In the genomic region with DNA sequence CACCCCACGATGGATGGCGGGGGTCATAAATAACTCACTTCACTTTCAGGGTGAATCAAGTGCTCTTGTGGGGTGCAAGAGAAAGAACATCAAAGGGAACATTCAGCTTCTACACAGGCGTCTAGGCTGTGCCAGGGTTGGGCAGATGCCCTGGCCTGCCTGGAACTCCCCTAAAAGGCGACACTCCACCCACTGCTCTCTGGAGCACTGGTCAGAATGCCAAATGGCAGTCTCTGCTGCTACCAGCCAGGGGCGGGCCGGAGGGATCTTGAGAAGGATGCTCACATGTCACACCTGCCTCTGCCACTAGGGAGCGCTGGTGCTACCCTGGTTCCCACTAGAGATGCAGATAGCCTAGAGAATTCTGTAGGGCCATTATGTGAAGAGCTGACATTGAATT, we compare ENCODE assay signal across 9 mouse cellular contexts.
A peak's percentile ranks its signal among the peaks of the same experiment; 100 is the strongest.
DNase-seq lines count a peak whose midpoint lies in the region; ATAC-seq and TF ChIP-seq lines count a peak whose summit lies in the region.
"Had no signal": no experiment of that assay in that cellular context is flagged by ENCODE, and none has a peak within 500 bp of the region (broad histone marks: within the 10 kb centered on the region; RNA-seq: fewer than 3 reads in every experiment).

No protein-coding gene starts in this region.

- no peak overlapping the region for H3K27ac ChIP-seq in midbrain, embryonic 10.5 days (replicated peaks)
- no peak overlapping the region for H3K27ac ChIP-seq in midbrain, embryonic 13.5 days
- no peak overlapping the region for H3K27ac ChIP-seq in forebrain, embryonic 14.5 days (ENCODE audit: low read depth, low read length)
- H3K27ac ChIP-seq in hindbrain, embryonic 16.5 days (ENCODE audit: low read depth, low read length): no peak overlapping the region
- H3K27ac ChIP-seq: macrophage had no signal

- WGBS in midbrain, embryonic 10.5 days: 71% methylated on average over 7 of the region's 7 CpGs
- WGBS in midbrain, embryonic 13.5 days: 76% methylated on average over 7 of the region's 7 CpGs
- 61% methylated on average over 7 of the region's 7 CpGs for WGBS in forebrain, embryonic 14.5 days
- WGBS in hindbrain, embryonic 16.5 days: 54% methylated on average over 7 of the region's 7 CpGs

- peak; percentile 40 for DNase-seq in midbrain, embryonic 10.5 days (ENCODE audit: low spot score)
- peak; percentile 68 for DNase-seq in brain, embryonic 14.5 days (ENCODE audit: low read depth)
- peak; percentile 39 for DNase-seq in forebrain, embryonic 14.5 days (ENCODE audit: low spot score)
- DNase-seq in left cerebral cortex, postnatal 36 days (ENCODE audit: low spot score in 2 of 2): peak; percentile 56 to 59
- DNase-seq in right cerebral cortex, postnatal 10 days (ENCODE audit: low spot score in 2 of 2): peak; percentile 82 to 85

- no peak overlapping the region for H3K4me2 ChIP-seq in midbrain, embryonic 13.5 days (replicated peaks)
- H3K4me2 ChIP-seq in forebrain, embryonic 14.5 days (ENCODE audit: low read length): no peak overlapping the region
- H3K4me2 ChIP-seq in hindbrain, embryonic 16.5 days (ENCODE audit: low read length): no peak overlapping the region

- H3K4me1 ChIP-seq in midbrain, embryonic 10.5 days: peaks cover 10% of the 10 kb centered on the region
- H3K4me1 ChIP-seq in midbrain, embryonic 13.5 days (replicated peaks): peaks cover 9% of the 10 kb centered on the region
- peaks cover 7% of the 10 kb centered on the region; the same call in 1 of the 2 replicates for H3K4me1 ChIP-seq in forebrain, embryonic 14.5 days (ENCODE audit: control insufficient read depth, insufficient read depth, low read length)
- H3K4me1 ChIP-seq in hindbrain, embryonic 16.5 days (ENCODE audit: control insufficient read depth, insufficient read depth, low read depth, low read length): peaks cover 14% of the 10 kb centered on the region

- H3K4me3 ChIP-seq in midbrain, embryonic 10.5 days: no peak overlapping the region
- H3K4me3 ChIP-seq in midbrain, embryonic 13.5 days (replicated peaks): no peak overlapping the region
- no peak overlapping the region for H3K4me3 ChIP-seq in forebrain, embryonic 14.5 days (ENCODE audit: low read depth, low read length)
- H3K4me3 ChIP-seq in hindbrain, embryonic 16.5 days (ENCODE audit: low read length): no peak overlapping the region

- ATAC-seq in midbrain, embryonic 13.5 days: no peak
- ATAC-seq in forebrain, embryonic 14.5 days: no peak
- peak; percentile 86 for ATAC-seq in hindbrain, embryonic 16.5 days
- ATAC-seq in activated CD4-positive, CD25-positive, alpha-beta regulatory T cell, adult 4 months: no peak

- H3K27me3 ChIP-seq in midbrain, embryonic 10.5 days (ENCODE audit: low read depth, poor library complexity, severe bottlenecking): peaks cover 10% of the 10 kb centered on the region
- no peaks in the 10 kb centered on the region; the same call in 1 of the 2 replicates for H3K27me3 ChIP-seq in midbrain, embryonic 13.5 days
- no peaks in the 10 kb centered on the region; the same call in 1 of the 2 replicates for H3K27me3 ChIP-seq in forebrain, embryonic 14.5 days (replicated peaks; ENCODE audit: control insufficient read depth, insufficient read depth, low read length)
- H3K27me3 ChIP-seq in hindbrain, embryonic 16.5 days (replicated peaks; ENCODE audit: control insufficient read depth, insufficient read depth, low read length): peaks cover 2% of the 10 kb centered on the region; the same call in 1 of the 2 replicates

- no peaks in the 10 kb centered on the region for H3K36me3 ChIP-seq in midbrain, embryonic 10.5 days
- H3K36me3 ChIP-seq in midbrain, embryonic 13.5 days: no peaks in the 10 kb centered on the region
- H3K36me3 ChIP-seq in forebrain, embryonic 14.5 days (ENCODE audit: control insufficient read depth, insufficient read depth, low read length): no peaks in the 10 kb centered on the region
- H3K36me3 ChIP-seq in hindbrain, embryonic 16.5 days (ENCODE audit: control insufficient read depth, insufficient read depth, low read length): no peaks in the 10 kb centered on the region

- intact Hi-C loops in left cerebral cortex, postnatal 36 days (cut with DNase I): no loop called here

- TF ChIP-seq POLR2A in brain, embryonic 14.5 days (IDR thresholded peaks at IDR 0.05; ENCODE audit: borderline replicate concordance, extremely low read depth, insufficient read depth, insufficient read length, poor library complexity, severe bottlenecking): no peak

- no peak overlapping the region for H3K9ac ChIP-seq in midbrain, embryonic 13.5 days (replicated peaks)
- no peak overlapping the region for H3K9ac ChIP-seq in forebrain, embryonic 14.5 days (ENCODE audit: low read length)
- H3K9ac ChIP-seq in hindbrain, embryonic 16.5 days (ENCODE audit: low read depth, low read length): no peak overlapping the region

- H3K9me3 ChIP-seq in midbrain, embryonic 10.5 days (replicated peaks): no peaks in the 10 kb centered on the region
- no peaks in the 10 kb centered on the region; the same call in 1 of the 2 replicates for H3K9me3 ChIP-seq in midbrain, embryonic 13.5 days
- no peaks in the 10 kb centered on the region for H3K9me3 ChIP-seq in forebrain, embryonic 14.5 days (replicated peaks; ENCODE audit: control insufficient read depth, low read length)
- H3K9me3 ChIP-seq in hindbrain, embryonic 16.5 days (ENCODE audit: control insufficient read depth, low read length): no peaks in the 10 kb centered on the region; the same call in 1 of the 2 replicates

- peak; percentile 55; the same call in 1 of the 2 replicates for TF ChIP-seq CTCF in brain, embryonic 14.5 days (IDR thresholded peaks at IDR 0.05; ENCODE audit: borderline replicate concordance, extremely low read depth, insufficient read depth, insufficient read length)
